Mouse (Mus musculus): Measurements from ENCODE around the gene Fzr1.

Gene Fzr1

GRCm38 (mm10) chr10:81415549-81416310 is 37.4 kb upstream of the Fzr1 start:
- DNase-seq, result no peak

- DNase-seq, result no peak
Observed at GRCm38 (mm10) chr10:81415146-81415545, 36.8 kb upstream of the Fzr1 start.

- no peak for DNase-seq
Observed at GRCm38 (mm10) chr10:81414682-81415081, 36.4 kb upstream of the Fzr1 start.

- peak; percentile 55 for DNase-seq
Observed at GRCm38 (mm10) chr10:81413310-81414261, 35.3 kb upstream of the Fzr1 start.

GRCm38 (mm10) chr10:81412586-81413309 is 34.4 kb upstream of the Fzr1 start:
- DNase-seq, result no peak

- DNase-seq, result no peak
Observed at GRCm38 (mm10) chr10:81411471-81412400, 33.4 kb upstream of the Fzr1 start.

GRCm38 (mm10) chr10:81410981-81411380 is 32.7 kb upstream of the Fzr1 start:
- DNase-seq, result no peak

- DNase-seq, result no peak
Observed at GRCm38 (mm10) chr10:81410350-81410749, 32.0 kb upstream of the Fzr1 start.

- no peak for DNase-seq
Observed at GRCm38 (mm10) chr10:81409330-81409729, 31.0 kb upstream of the Fzr1 start.

GRCm38 (mm10) chr10:81408871-81409291 is 30.6 kb upstream of the Fzr1 start:
- peak; percentile 87 for DNase-seq

- DNase-seq, result no peak
Observed at GRCm38 (mm10) chr10:81408424-81408729, 30.1 kb upstream of the Fzr1 start.

GRCm38 (mm10) chr10:81407539-81408423 is 29.5 kb upstream of the Fzr1 start:
- DNase-seq, result no peak

- no peak for DNase-seq
Observed at GRCm38 (mm10) chr10:81406504-81407440, 28.5 kb upstream of the Fzr1 start.

GRCm38 (mm10) chr10:81405588-81406201 is 27.4 kb upstream of the Fzr1 start:
- DNase-seq, result peak; percentile 89

GRCm38 (mm10) chr10:81404720-81405119 is 26.4 kb upstream of the Fzr1 start:
- DNase-seq, result no peak

- DNase-seq, result peak; percentile 63
Observed at GRCm38 (mm10) chr10:81404082-81404481, 25.8 kb upstream of the Fzr1 start.

- DNase-seq, result no peak
Observed at GRCm38 (mm10) chr10:81403511-81403910, 25.2 kb upstream of the Fzr1 start.

GRCm38 (mm10) chr10:81402227-81402765 is 24.0 kb upstream of the Fzr1 start:
- no peak for DNase-seq
